In the genomic region with DNA sequence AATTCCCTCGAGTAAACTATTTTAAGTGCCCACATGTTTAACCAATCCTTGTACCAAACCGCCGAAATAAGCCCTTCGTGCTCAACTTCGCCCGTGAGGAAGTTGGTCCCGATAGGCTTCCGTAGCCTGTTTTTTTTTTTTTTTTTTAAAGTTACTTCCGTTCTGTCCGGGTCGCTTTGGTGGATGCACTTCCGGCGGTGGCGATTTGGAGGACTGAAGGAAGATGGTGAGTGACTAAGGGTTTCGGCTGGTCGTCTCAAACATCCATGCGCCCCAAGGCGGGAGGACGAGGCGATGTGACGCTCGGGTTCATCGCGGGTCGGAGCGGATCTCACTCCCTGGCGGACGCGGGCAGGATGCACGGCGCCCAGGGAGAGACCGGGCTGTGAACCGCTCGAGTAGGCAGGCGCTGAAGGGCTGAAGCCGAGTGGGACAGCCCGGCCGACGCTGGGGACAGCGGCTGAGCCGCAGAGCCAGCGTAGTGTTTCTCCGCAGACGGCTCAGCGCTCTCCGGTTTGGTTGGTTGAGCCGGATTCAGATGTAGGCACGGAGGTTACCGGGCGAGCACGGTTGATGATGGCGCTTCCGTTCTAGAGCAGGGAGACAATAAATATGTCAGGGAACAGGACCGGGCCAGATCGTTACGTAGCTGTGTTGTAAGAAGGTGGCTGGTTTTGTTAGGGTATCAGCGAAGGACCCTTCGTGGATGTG, we compare ENCODE assay signal across 8 mouse cellular contexts. TPM values are rescaled to one million over a fixed set of nuclear protein-coding genes. Genes with fewer than 3 reads are reported as not detected.
DNase-seq lines count a peak whose midpoint lies in the region; ATAC-seq and TF ChIP-seq lines count a peak whose summit lies in the region.

Psmc1 (plus strand) TSS at position 169 of the 711 bp plus-strand sequence.

- TF ChIP-seq CTCF in bone marrow macrophage, adult 2 months (IDR thresholded peaks at IDR 0.05; ENCODE audit: low read depth, low read length) = no peak
- no peak for TF ChIP-seq CTCF in embryonic fibroblast, embryonic 13.5 days (IDR thresholded peaks at IDR 0.05; ENCODE audit: borderline replicate concordance, insufficient read depth, low read length)

- DNase-seq in B cell, adult 2 months = peak; percentile 80 to 83
- peak; percentile 70 to 79 for DNase-seq in heart, adult 9 months (ENCODE audit: low spot score in 2 of 2)
- peak; percentile 88 for DNase-seq in liver
- peak; percentile 81 to 89 for DNase-seq in spleen, postnatal 4 days (ENCODE audit: low spot score in 2 of 2)

- TF ChIP-seq POLR2A in bone marrow macrophage, adult 2 months (IDR thresholded peaks at IDR 0.05; ENCODE audit: borderline replicate concordance, low read depth, low read length) = peak; percentile 74; the same call in 1 of the 2 replicates
- peak; percentile 90 for TF ChIP-seq POLR2A in embryonic fibroblast, embryonic 13.5 days (IDR thresholded peaks at IDR 0.05; ENCODE audit: low read depth, low read length)

- peak; percentile 84 for ATAC-seq in kidney, embryonic 14.5 days (ENCODE audit: low FRiP score, low TSS enrichment)
- peak; percentile 72 for ATAC-seq in monocyte, adult 5-6 weeks (replicated peaks; ENCODE audit: insufficient number of reproducible peaks, low FRiP score, low TSS enrichment, poor library complexity, severe bottlenecking)

- peaks cover 39% of the 10 kb centered on the region for H3K4me1 ChIP-seq in bone marrow macrophage, adult 2 months (ENCODE audit: control insufficient read depth, insufficient read depth, low read length)
- H3K4me1 ChIP-seq in embryonic fibroblast, embryonic 13.5 days (ENCODE audit: control insufficient read depth, insufficient read depth, low read length) = peaks cover 6% of the 10 kb centered on the region
- H3K4me1 ChIP-seq in kidney, embryonic 14.5 days (ENCODE audit: control insufficient read depth, insufficient read depth, low read length) = peaks cover 14% of the 10 kb centered on the region; the same call in 1 of the 2 replicates

- H3K4me2 ChIP-seq in kidney, embryonic 14.5 days (replicated peaks; ENCODE audit: low read depth, low read length) = peak within 1 kb of the TSS; percentile 64

- peaks cover 32% of the 10 kb centered on the region for H3K36me3 ChIP-seq in kidney, embryonic 14.5 days (ENCODE audit: control insufficient read depth, insufficient read depth, low read length)

- peak within 1 kb of the TSS; percentile 89 for H3K9ac ChIP-seq in kidney, embryonic 14.5 days (ENCODE audit: low read depth, low read length)

- H3K27me3 ChIP-seq in kidney, embryonic 14.5 days (ENCODE audit: control insufficient read depth, insufficient read depth, low read length) = no peaks in the 10 kb centered on the region

- H3K4me3 ChIP-seq in bone marrow macrophage, adult 2 months (ENCODE audit: insufficient read depth, low read length) = peak within 1 kb of the TSS; percentile 97
- H3K4me3 ChIP-seq in embryonic fibroblast, embryonic 13.5 days (ENCODE audit: insufficient read depth, low read length) = peak within 1 kb of the TSS; percentile 87
- H3K4me3 ChIP-seq in kidney, embryonic 14.5 days (ENCODE audit: low read length) = peak within 1 kb of the TSS; percentile 82

- peak within 1 kb of the TSS; percentile 87 for H3K27ac ChIP-seq in bone marrow macrophage, adult 2 months (ENCODE audit: insufficient read depth, low read depth, low read length)
- H3K27ac ChIP-seq in embryonic fibroblast, embryonic 13.5 days (ENCODE audit: insufficient read depth, low read length) = peak within 1 kb of the TSS; percentile 83
- H3K27ac ChIP-seq in kidney, embryonic 14.5 days (ENCODE audit: low read depth, low read length) = peak within 1 kb of the TSS; percentile 88

- H3K9me3 ChIP-seq in kidney, embryonic 14.5 days (ENCODE audit: control insufficient read depth, low read length) = no peaks in the 10 kb centered on the region

- under 1% methylated on average over 58 of the region's 58 CpGs for WGBS in kidney, embryonic 14.5 days

RNA-seq across cellular contexts. Expression of gene Psmc1, which starts in this region (rescaled TPM):
- 164 and 166 TPM in 2 replicates for polyA plus RNA-seq in bone marrow macrophage, adult 2 months (2012; ENCODE audit: insufficient read depth, insufficient read length, missing spikeins)
- 275 and 290 TPM in 2 replicates for polyA plus RNA-seq in embryonic fibroblast, embryonic 13.5 days (2011; ENCODE audit: insufficient read length, low read depth, missing spikeins)
- 324 and 348 TPM in 2 replicates for polyA plus RNA-seq in kidney, embryonic 14.5 days (2014; fragmentation: Nextera tagmentation; extraction: Ambion mirVana)
- total RNA-seq in monocyte, adult 5-6 weeks (2017) = 102 to 197 TPM (median 122 TPM) in 3 replicates

Comparison
In these comparisons a context has a peak if more than half of its experiments do, and no peak if none do; other contexts are left out.
1. Peak in every context shown above with its lines: DNase-seq, ATAC-seq, H3K4me3 ChIP-seq and H3K27ac ChIP-seq.